Mouse (Mus musculus) heart, postnatal 4 days (tissue): Measurements from ENCODE around the gene Tmem106a. TPM values are rescaled to one million over a fixed set of nuclear protein-coding genes. Genes with fewer than 3 reads are reported as not detected.
"Not testable (repeated sequence)": the region's sequence is repeated elsewhere in the genome, so short reads cannot be mapped to it uniquely, and the experiment has no call there.

ENCODE experiments used
- DNase-seq: peaks from one replicate; pipeline ENCODE4 v3.0.0; 2021
- total RNA-seq, 2 experiments: library from RNA; stranded (reverse); gene quantifications; 2 replicates each; pipeline ENCODE4 v1.2.3; 2021

Gene Tmem106a
- total RNA-seq, 2 experiments from 2014 or later = 7.9 TPM

DNA sequence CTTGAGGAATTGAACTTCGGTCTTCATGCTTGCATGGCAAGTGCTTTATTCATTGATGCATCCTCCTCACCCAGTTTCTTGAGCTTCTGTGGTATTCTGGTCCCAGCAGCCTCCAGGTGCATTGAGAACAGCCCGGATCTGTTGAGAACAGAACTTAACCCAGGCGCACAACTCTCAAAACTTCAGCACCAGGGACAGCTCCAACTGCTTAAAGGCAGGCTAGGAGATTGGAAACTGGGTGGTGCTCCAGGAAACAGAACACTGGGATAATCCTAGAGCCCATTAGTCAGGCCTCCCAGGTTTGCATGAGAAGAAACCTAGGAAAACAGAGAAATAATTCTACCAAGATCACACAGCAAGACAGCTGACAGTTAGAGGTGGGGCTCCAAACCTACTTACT lies 20.4 kb downstream of the Tmem106a start:
- DNase-seq = peak; percentile 82

DNA sequence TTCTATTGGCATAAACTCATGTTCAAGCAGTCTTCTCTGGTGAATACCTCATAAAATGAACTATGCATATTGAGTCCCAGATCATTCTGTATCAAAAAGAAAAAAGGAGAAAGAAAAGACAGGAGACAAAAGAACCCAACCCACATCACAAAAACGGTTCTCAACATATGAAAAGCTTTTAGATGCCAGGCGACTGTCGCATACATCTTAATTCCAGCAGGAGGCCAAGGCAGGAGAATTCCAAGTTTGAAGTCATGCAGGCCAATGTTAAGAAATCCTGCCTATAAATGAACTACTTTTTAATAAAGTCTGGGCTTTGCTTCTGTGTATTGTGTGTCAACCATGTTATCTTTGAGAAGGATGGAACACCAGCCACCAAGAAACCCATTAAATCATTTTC lies 22.1 kb downstream of the Tmem106a start:
- DNase-seq = no peak

DNA sequence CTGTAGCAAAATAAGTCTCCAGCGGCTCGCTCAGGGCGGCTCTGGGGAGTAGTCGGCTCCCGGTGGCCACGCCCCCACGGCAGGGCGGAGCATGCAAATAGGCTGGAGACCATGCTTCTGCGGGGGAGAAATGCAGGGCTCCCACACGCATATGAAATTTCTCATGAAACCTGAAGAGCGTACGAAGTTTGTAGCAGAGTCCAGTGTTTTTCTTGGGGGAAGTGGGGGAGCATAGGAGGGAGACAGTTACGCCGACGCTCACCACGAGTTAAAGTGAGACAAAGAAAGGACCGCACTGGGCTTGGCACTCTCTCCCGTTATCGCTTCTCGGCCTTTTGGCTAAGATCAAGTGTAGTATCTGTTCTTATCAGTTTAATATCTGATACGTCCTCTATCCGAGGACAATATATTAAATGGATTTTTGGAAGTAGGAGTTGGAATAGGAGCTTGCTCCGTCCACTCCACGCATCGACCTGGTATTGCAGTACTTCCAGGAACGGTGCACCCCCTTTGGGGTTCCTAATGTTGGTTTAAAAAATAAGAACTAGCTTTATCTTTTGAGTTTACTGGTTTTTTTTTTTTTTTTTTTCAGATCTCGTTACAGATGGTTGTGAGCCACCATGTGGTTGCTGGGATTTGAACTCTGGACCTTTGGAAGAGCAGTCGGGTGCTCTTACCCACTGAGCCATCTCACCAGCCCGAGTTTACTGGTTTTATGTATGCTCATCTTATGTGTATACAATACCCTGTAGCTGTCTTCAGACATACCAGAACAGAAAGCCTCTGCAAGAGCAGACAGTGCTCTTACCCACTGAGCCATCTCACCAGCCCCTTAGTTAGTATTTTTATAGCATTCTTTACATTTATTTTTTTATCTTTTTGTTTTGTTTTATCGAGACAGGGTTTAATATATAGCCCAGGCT lies 22.8 kb downstream of the Tmem106a start:
- peak; percentile 80 for DNase-seq

DNA sequence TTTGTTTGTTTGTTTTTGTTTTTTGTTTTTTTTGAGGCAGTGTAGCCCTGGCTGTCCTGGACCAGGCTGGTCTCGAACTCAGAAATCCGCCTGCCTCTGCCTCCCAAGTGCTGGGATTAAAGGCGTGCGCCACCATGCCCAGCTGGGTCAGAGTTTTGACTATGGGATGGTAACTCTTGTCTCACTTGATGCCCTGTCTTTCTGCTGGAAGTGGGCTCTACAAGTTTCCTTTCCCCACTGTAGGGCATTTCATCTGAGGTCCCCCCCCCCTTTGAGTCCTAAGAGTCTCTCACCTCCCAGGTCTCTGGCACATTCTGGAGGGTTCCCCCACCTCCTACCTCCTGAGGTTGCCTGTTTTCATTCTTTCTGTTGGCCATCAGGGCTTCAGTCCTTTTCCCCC lies 25.1 kb downstream of the Tmem106a start:
- DNase-seq = not testable (repeated sequence)

DNA sequence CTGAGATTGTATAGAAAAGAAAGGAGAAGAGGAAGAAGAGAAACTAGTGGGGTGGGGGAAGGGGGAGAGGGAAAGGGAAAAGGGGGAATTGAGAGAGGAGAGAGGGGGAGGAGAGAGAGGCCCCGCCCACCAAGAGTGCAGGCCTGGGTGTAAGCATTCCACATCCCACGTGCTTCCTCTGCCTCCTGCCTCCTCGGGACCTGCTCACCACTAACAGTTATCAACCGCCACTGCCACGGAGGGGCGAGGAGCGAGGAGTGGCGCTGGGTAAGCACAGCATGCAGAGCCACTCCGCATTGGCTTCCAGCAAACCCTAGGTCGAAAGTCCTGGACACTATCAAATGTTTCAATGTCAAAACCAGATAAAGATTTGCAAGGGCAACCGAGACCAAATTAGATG lies 28.4 kb downstream of the Tmem106a start:
- DNase-seq = no peak

DNA sequence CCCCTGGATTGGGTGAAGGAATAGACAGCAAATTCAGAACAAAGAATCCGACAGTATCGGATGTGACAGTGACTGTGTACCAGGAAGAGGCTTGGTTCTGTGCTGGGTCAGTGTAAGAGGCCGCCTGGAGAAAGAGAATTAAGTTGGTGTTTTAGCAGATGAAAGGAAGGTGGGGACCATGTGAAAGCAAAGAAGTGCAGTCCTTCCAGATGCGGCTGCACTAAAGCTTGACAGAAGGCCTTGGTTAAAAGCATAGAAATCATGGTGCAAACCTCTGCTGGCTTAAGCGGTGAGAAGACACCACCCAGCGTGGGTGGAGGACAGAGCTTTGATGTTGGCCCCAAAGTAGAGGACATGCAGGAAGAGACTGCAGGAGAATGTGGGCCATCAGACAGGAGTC lies 31.6 kb downstream of the Tmem106a start:
- DNase-seq = no peak

DNA sequence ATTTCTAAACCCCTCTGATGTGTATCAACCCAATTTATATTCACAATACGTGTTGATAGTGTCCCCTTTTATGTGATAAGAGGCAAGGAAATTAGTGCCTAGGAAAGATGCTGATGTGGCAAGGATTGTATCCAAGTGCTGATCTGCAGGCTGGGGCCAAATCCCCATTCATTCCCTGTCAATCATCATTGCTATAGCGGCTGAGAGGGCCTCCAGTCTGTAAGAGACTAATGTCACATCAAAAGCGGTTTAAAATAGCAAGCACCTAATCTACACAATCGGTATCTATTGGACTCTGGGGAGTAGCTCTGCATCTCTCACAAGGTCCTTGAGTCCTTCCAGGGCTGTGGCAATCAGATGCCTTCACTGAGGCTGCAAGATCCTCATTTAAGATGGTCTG lies 32.1 kb downstream of the Tmem106a start:
- no peak for DNase-seq

DNA sequence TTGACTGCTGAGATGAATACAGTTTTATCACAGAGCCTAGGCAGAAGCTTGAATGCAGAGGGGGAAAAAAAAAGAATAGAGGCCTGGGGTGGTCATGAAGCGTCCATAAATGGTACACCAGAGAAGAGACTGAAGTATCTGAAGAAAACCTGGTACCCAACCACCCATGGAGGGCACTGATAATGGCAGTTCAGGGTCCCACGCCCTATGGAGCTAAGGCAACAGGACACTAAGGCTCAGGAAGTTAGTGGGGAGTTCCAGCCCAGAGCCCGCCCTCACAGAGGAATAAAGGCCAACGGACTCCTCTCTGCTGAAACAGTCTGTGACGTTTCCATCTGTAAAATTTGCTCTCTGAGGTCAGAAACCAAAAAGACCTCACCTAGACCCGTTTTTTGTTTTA lies 33.3 kb downstream of the Tmem106a start:
- no peak for DNase-seq

DNA sequence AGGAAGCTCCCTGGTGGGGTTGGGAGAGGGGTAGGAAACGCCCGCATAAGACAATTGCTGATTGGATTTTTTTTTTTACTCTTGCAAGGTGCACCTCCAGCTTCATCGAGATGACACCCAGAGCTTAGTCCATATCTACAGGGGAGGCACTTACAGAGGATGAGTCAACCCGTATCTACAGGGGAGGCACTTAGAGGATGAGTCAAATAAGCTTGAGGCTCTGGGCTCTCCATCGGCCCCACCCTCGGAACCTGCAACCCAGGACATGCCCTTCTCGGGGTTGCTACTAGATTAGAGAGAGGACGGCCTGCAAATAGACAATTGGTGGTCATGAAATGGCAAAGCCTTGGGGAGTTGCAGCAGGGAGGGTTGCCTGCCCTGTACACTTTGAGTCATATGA lies 34.1 kb downstream of the Tmem106a start:
- no peak for DNase-seq

DNA sequence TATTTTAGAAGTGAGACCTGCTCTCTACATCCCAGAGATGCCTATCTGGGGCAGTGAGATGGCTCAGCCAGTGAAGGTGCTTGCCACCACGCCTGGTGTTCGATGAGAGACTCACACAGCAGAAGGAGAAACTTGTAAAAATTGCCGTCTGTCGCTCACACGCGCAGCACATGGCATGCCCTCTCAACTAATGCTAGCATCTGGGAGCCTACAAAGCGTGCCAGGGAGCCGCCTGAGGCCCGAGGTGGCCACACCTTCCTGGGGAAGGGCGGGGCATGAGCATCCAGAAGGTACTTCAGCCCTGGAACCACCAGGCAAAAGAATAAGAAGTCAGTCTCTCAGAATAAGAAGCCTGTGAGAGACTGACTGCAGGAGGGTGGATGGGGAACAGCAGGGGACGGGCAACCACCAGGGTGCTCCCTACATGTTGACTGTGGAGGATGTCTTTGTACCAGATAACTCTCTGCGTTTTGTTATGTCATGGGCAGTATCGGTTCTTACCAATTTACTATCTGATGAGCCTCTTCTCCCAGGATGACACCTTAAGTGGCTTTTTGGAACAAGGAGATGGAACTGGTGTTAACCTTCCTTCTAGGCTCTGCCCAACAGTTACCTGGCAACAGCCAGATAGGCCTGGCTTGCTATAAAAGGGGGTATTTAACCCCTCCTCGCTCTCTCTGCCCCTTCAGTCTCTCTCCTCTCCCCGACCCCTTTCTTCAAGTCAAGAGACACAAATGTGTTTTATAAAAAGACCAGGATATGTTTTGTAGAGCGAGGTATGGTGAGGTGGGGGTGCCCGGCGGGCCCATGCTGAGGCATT lies 35.1 kb downstream of the Tmem106a start:
- DNase-seq = no peak

DNA sequence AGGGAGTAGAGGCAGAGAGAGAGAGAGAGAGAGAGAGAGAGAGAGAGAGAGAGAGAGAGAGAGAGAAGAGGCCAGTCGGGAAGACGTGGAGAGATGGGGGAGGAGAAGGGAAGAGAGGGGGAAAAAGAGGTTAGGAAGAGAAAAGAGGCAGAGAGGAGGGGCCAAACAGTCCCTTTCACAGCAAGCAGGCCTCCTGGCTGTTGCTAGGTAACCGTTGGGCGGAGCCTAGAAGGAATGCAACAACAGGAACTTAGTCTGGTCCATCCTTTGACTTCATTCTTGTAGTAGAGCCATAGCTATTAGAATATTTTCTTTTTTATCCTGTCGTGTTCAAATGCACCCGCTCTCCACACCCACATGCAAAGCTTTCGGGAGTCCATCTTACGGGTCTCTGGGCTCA lies 35.8 kb downstream of the Tmem106a start:
- peak; percentile 40 for DNase-seq

DNA sequence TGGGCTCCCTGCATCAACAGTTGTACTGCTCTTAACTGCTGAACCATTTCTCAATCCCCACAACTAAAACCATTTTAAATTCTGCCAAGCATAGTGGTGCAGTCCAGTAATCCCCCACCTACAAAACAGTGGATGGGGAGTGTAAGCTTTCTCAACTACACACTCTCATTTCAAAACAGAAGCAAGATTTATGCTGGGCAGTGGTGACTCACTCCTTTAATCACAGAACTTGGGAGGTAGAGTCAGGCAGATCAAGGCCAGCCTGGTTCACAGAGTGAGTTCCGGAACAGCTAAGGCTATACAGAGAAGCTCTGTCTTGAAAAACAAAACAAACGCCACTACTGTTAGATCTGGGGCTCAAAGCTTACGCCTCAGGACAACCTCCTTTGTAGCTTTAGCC lies 36.6 kb downstream of the Tmem106a start:
- no peak for DNase-seq

DNA sequence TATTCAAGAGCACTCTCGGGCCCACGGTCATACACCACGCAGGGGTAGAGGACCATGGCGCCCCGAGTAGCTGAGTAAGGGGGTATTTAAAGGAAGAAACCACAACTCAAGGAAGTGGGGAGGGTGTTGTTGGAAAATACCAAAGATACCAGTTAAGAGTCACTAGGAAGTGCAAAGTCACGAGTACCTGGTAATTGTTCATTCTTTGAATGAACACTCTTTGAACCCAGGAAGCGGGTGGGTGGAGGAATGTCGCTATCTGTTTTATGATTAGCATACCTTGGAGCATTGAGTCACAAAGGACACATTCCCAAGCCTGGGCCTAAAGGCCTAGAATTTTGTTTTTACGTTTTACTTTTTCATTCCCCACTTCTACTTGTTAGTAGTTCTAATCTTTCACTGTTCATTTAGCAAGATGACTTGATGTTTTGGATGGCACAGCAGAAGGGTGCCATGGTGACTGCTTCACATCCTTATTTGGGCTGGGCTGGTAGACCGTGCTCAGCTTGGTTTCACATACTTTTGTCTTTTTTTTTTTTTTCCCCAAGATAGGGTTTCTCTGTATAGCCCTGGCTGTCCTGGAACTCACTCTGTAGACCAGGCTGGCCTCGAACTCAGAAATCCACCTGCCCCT lies 38.1 kb downstream of the Tmem106a start:
- not testable (repeated sequence) for DNase-seq

DNA sequence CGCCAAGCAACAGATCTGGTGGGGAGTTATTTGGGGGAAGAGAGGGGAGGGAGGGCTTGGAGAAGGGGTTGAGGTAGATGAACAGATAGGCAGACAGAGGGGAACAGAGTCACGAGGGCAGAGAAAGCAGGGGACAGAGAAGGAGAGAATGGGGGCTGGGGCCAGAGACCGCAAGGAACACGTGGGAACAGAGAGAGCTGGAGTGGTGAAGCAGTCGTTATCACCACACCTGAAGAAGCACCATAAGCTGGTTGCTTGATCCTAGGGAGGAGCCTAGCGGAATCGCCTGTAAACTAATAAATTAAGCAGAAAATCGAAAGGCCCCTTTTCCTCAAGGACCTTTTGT lies 44.6 kb downstream of the Tmem106a start:
- DNase-seq = no peak

DNA sequence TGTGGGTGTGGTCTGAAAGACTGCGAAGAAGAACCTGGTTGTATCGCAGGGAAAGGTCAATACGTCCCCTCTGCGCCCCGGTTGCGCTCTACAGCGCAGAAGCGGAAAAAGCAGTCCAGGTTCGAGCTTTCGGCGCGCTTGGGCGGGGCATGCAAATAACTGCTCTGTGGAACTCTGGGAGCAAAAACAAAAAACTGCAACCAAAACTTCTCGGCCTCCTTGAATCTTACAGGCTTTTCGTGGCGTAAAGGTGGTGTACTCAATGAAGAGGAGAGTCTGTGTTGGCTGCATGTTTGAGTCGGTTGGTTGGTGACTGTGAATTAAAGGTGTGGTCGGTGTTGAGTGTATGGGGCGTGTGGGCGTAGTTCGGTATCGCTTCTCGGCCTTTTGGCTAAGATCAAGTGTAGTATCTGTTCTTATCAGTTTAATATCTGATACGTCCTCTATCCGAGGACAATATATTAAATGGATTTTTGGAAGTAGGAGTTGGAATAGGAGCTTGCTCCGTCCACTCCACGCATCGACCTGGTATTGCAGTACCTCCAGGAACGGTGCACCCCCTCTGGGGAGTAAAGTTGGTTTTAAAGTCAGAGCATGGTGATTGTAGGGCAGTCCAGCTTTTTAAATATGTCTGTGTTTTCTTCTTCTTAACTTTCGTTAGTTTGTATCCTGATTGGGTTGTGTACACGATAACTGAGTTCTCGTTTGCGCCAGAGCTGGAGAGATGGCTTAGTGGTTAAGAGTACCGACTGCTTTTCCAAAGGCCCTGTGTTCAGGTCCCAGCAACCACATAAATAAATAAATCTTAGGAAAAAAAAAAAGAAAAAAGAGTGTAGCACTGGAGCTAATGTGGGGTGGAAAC lies 45.2 kb downstream of the Tmem106a start, which contains the start of gene Rdm1:
TSS of gene Rdm1 (plus strand) at position 201 of the 862 bp plus-strand sequence.
- peak; percentile 85 for DNase-seq

DNA sequence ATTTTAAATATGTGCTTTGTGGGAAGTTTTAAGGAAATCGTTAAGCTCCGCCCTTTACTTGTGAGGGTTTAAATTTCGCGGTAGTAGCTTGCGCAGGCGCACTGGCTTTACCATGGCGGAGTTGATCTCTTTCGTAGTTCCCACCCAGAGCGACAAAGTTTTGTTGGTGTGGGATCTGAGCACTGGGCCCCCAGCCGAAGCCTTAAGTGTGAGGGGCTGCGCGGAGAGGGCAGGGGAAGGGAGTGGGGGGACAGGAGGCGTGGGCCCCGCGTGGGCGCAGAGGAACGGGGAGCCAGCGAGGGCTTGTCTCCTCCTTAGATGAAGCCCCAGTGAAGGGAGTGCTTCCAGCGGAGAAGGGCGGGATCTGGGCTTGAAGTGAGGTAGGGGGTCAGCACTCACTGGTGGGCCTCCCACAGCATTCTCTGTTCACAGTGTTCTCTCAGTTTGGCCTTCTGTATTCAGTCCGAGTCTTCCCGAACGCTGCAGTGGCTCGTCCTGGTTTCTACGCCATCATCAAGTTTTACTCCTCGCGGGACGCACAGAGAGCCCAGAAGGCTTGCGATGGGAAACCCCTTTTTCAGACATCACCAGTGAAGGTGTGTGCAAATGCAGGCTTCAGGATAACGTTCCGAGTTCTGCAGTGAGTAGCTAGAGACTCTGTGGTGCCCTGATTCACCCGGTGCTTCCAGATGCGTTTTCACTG lies 46.0 kb downstream of the Tmem106a start:
- peak; percentile 94 for DNase-seq

DNA sequence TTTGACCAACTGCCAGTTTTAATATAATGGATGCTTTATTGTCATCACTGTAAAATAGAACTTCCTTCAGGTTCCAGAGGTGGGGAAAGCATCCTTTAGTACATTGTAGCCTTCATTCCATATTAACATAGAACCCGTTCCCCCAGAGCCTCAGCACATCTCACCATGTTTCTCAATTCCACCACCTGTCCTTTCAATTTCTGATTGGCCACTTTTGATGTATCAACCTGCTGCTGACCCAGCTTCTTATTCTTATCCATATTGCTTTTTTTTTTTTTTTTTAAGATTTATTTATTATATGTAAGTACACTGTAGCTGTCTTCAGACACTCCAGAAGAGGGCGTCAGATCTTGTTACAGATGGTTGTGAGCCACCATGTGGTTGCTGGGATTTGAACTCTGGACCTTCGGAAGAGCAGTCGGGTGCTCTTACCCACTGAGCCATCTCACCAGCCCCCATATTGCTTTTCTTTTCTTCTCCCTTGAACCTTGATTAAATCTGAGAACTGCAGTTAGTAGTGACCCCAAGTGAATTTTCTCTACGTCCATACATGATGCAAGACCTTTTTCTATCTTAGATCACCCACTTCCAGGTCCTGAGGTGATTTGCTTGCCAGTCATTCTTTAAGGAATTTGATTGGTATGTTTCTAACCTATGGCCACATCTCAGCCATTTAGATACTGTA lies 46.8 kb downstream of the Tmem106a start:
- DNase-seq = not testable (repeated sequence)

DNA sequence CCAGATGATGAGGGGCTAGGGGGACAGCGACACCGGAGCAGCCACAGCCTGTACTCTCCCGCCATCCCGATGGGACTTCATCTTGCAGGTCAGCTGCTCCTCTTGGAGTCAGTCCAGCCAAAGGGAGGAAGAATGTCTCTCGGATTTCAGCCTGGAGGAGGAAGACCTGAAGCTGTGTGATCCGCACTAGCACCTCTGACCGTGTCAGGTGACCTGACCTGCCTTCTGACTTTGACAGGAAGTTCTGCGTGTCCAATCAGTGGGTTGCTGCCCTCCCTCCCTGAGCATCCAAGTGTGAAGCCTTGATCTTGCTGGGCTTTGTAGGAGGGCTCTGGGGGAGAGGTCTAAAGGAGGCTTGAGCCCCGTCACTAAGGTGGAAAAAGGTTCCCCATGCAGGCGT lies 53.6 kb downstream of the Tmem106a start:
- no peak for DNase-seq

DNA sequence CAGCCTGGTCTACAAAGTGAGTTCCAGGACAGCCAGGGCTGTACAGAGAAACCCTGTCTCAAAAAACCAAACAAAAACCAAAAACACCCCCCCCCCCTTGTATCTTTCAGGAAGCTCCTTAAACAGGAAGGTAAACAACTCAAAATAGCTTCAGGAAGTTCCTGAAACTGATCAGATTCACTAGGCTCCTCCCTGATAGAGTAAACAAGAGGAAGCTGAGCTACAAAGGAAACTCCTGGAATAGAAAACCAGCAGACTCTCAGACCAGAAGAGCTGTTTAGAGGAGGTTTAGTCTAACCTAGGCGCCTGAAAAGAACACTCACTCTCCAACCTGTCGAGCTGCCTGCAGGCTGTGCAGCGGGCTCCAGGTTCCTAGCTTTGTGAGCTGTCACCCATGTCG lies 57.7 kb downstream of the Tmem106a start:
- no peak for DNase-seq

DNA sequence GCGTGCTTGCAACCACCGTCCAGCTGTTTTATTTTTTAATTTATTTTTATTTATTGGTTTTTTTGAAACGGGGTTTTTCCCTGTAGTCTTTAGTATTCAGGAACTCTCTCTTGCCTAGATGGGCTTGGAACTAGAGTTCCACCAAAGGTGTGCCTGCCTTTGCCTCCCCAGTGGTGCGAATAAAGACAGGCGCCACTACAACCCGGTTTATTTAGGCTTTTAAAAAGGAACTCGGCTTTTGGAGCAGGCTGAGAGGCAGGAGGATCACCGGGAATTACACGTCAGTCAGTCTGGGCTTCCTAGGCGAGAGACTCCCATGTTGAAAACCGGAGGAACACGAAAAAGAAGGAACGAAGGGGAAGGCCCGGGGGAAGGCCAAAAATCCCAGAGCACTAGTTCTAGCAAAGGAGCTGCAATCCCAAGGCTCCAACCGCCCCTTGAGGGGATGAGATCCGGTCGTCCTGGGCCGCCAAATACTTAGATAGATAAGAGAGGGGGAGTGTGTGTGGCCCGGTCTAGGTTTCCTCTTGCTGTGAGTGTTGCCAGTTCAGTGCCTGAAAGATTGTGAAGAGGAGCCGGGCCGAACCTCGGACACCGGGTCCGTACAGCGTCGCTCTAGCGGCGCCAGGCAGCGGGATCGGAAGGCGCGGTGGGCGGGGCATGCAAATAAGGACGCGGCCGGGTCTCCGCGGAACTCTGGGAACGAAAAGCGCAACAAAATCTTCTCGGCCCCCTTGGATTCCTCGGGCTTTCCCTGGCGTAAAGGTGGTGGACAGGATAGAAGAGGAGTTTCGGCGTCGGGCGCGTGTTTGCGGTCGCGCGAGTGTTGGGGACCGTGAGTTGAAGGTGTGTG lies 59.0 kb downstream of the Tmem106a start:
- DNase-seq = peak; percentile 83
